Mouse (Mus musculus): ENCODE measurements around the gene Lrrc8d.

GRCm38 (mm10) chr5:105849222-105849621 lies 149.5 kb downstream of the Lrrc8d start:
- TF ChIP-seq POLR2A (IDR thresholded peaks at IDR 0.05; ENCODE audit: extremely low read depth, insufficient read depth, low read length) (no peak), CTCF (IDR thresholded peaks at IDR 0.05; ENCODE audit: low read depth, low read length) (no peak)
